Mouse (Mus musculus) spleen, adult 2 months (tissue): ENCODE results near the gene Rffl.

Source experiments
- CTCF ChIP-seq: fragments of 200-500 bp; IDR thresholded peaks from 2 replicates; pipeline ENCODE4 v1.5.1; 2011; ENCODE audit warnings: mild to moderate bottlenecking, inconsistent platforms; ENCODE audit not compliant: insufficient read depth, insufficient read length, insufficient replicate concordance; ENCODE audit errors: extremely low read depth
- POLR2A ChIP-seq: fragments of 200-500 bp; IDR thresholded peaks from 2 replicates; pipeline ENCODE4 v1.6.1; 2011; ENCODE audit warnings: low read depth, low read length, inconsistent platforms

DNA sequence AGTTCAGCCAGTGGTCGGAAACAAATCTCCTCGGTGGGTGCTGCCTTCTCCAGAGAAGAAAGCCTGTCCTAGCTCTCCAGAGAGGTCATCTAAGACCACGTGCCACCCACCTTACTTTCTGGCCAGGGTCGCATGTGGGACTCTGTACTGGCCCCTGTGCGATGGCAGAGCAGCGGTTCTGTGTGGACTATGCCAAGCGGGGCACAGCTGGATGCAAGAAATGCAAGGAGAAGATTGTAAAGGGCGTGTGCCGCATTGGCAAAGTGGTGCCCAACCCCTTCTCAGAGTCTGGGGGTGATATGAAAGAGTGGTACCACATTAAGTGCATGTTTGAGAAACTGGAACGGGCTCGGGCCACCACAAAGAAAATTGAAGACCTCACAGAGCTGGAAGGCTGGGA is 87.6 kb downstream of the Rffl start:
- TF ChIP-seq CTCF (no peak), POLR2A (no peak)
